Mouse (Mus musculus): ENCODE measurements at regions not wholly inside any gene's neighbourhood (a gene's known extent, or its start where the extent isn't known, plus 50 kb on each side); places are given as distances from the start of the nearest gene placed in this dataset.

DNA sequence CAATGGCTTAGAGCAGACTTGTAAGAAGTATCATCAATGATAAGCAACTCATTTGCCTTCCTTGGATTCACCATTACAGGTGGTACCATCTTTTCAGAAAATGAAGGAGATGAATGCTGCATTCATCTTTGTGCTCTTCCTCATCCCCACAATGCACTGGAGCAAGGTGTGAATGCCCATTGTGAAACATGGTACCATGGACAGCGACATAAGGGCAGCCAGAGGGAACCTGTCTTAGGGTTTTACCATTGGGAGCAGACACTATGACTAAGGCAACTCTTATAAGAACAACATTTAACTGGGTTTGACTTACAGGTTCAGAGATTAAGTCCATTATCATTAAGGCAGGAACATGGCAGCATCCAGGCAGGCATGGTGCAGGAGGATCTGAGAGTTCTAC is 60.1 kb upstream of the Kcnj6 start:
- in situ Hi-C loops (cut with MboI; ENCODE audit: low pct_unique_long_range_greater_than_20kb in 1 of 2, low sequenced_read_pairs in 2 of 2, unreplicated experiment in 1 of 2), result no loop called here

DNA sequence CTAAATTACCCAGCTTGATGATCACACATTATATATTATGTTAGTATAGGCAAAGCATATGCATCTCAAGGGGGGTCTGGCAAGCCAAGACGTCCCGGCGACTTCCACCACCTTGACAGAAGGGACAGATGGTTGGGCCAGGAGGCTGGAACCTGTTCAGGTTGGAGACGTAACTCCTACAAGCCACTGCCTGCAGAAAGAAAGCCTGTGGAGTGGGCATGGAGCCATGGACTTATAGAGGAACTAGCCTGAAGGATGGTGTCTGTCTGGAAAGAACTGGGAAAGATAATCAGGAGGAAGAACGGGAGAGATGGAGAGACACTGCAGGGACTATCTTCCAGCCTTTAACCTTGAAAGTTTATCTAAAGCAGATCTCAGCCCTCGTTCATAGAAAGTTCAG is 66.9 kb upstream of the Kcnj6 start:
- in situ Hi-C loops (cut with MboI; ENCODE audit: low pct_unique_long_range_greater_than_20kb in 1 of 2, low sequenced_read_pairs in 2 of 2, unreplicated experiment in 1 of 2), result no loop called here

DNA sequence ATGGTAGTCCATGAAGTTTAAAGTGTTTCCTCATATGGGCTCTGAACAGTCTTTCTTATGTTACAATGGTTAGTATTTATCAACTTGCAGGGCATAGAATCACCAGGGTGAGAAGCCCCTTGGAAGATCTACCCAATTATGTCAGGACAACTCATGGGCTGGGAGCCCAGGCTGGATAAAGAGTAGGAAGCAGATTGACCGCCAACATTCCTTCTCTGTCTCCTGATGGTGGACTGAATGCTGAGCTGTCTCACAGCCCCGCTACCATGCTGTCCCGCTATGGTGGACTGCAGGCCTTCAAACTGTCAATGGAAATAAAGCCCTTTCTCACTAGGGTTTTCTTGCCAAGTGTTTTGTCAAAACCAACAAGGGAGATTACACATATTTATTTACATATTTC is 69.2 kb upstream of the Kcnj6 start:
- in situ Hi-C loops (cut with MboI; ENCODE audit: low pct_unique_long_range_greater_than_20kb in 1 of 2, low sequenced_read_pairs in 2 of 2, unreplicated experiment in 1 of 2), result no loop called here

DNA sequence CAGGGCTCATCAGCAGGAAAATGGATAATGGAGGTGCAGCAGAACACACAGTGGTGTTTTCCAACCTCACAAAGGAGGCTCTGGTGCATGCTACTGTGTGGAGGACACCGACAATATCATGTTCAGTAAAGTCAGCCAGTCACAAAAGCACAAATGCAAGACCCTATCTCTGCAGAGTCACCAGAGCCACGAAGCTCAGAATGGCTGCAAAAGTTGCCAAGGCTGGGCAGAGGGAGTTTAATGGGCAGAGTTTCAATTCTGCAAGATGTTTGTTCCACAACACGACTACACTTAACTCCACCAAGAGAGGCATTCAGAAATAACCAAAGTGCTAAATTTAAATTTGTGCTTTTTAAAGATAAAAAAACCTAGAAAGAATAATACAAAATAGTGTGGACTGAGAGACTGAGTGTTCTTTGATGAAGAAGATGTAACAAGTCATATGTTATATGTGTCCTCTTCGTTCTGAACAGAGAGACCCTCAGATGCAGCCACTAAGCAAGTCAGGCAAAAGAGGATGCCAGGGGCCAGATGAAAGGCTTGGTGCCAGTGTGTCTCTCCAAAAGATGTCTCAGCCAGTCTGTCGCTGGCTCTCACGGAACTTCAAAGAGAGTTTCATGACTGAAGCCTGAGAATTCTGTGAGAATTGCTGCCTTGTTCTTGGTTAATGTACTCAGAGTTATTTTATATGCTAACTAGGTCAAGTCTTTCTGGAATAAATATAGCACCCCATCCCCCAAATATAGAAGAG is 95.1 kb upstream of the Kcnj6 start:
- in situ Hi-C loops (cut with MboI; ENCODE audit: low pct_unique_long_range_greater_than_20kb in 1 of 2, low sequenced_read_pairs in 2 of 2, unreplicated experiment in 1 of 2), result no loop called here

DNA sequence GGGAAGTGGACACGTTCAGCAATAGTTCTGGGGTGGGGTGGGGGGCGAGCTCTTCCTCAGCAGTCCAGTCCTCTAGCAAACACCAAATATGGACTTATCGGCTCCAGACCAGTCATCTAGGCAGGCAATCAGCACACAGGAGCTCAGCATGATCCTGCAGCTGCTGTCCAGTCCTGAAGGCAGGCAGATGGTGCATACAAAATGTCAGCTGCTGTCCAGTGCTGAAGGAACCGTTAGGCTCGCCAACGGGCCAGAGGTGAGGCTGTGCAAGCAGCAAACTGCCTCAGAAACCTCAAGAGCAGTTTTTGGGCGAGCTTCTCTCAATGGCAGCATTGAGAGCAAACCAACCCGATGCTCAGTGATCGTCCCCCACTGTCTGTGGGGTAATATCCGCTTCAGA is 96.3 kb upstream of the Kcnj6 start:
- in situ Hi-C loops (cut with MboI; ENCODE audit: low pct_unique_long_range_greater_than_20kb in 1 of 2, low sequenced_read_pairs in 2 of 2, unreplicated experiment in 1 of 2), result no loop called here

DNA sequence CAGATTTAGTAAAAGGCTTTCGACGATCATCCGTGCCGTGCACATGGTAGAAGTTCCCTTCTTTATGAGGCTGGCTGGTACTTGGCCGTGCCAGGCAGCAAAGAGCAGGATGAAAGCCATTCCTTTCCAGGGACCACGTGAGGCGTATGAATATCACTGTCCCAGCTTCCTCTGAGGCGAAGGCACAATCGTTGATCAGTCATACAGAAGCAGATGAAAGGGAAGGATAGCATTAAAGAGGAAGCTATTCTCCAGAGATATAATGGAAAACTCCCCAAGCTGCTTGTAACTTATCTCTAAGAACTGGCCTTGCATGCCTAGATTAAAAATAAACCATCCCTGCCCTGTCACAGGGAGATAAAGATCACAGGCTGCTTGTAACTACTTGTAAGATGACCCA is 103.5 kb upstream of the Kcnj6 start:
- in situ Hi-C loops (cut with MboI; ENCODE audit: low pct_unique_long_range_greater_than_20kb in 1 of 2, low sequenced_read_pairs in 2 of 2, unreplicated experiment in 1 of 2), result no loop called here

DNA sequence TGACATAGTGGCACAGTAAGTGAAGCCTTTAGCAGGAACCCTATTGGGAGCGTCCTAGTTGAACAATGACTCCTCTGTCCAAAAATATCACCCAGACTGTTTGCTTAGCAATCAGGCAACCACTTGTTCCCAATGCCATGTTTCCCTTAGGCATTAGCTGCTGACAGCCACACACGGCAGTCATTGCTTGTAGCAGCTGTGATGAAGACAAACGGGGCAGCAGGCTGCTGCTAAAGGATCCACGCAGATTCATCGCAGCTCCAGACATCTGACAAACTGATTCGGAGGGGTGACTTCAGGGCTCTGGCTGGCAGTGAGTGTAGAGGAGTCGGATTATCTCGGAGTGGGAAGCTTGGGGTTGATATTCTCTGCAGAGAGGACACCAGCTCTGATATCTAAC is 120.0 kb upstream of the Kcnj6 start:
- in situ Hi-C loops (cut with MboI; ENCODE audit: low pct_unique_long_range_greater_than_20kb in 1 of 2, low sequenced_read_pairs in 2 of 2, unreplicated experiment in 1 of 2), result no loop called here

DNA sequence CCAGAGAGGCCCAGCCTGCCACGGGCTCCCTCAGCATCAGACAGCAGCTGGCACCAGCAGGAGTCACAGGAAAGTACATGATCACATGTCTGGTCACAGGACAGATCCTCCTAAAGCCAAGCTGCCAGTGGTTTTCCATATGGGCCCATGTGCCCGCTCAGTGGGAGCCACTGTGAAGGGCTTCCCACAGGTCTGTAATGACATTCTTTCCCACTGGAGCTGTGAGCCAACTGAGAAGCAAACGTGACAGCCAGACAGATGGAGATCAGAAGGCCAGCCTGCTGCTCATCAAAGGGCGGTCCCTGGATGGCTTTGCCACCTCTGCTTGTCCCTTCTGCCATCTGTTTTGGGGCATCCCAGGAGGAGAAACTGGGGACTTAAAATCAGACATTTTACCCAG is 121.8 kb upstream of the Kcnj6 start:
- in situ Hi-C loops (cut with MboI; ENCODE audit: low pct_unique_long_range_greater_than_20kb in 1 of 2, low sequenced_read_pairs in 2 of 2, unreplicated experiment in 1 of 2), result no loop called here

DNA sequence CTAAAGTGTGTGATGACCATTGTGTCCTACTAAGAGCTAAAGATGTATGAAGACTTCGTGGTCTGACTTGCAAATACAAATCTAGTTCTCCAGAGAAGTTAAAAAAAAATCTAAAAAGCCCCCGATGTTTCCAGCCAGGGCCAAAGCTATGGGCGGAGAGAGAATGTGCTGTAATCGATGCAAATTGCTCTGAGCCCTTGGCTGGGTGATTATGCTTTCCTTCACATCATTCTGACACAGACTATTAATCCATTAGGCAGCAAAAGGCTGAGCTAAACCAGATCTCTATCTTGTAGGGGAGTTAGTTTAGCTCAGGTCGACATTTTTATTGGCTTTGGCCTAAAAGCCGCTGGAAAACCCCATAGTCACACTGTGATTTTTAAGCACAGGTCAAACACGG is 124.5 kb upstream of the Kcnj6 start:
- in situ Hi-C loops (cut with MboI; ENCODE audit: low pct_unique_long_range_greater_than_20kb in 1 of 2, low sequenced_read_pairs in 2 of 2, unreplicated experiment in 1 of 2), result loop anchor here in 1 of 2 experiments (10.0 kb wide), 1 partner anchor 223 kb away; no protein-coding TSS in a partner anchor

DNA sequence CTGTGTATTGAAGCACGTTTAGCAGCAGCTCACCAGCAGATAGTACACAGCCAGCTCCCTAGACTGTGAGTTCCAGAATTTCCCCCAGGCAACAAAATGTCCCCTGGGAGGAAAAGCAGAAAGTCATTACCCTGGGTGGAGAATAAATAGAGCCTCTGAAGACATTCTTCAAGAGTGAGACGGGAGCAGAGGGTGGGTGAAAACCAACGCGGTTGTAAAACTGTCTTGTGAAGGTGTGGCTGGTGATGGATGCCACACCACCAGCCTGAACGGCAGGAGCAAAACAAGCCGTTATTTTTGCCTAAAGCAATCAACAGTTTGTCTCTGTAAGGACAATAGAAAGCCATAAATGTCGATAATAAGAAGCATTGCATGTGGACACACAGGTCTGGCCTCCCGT is 129.7 kb upstream of the Kcnj15 start:
- in situ Hi-C loops (cut with MboI; ENCODE audit: low pct_unique_long_range_greater_than_20kb in 1 of 2, low sequenced_read_pairs in 2 of 2, unreplicated experiment in 1 of 2), result loop anchor here in 1 of 2 experiments (10.0 kb wide), 1 partner anchor 217 kb away; no protein-coding TSS in a partner anchor

DNA sequence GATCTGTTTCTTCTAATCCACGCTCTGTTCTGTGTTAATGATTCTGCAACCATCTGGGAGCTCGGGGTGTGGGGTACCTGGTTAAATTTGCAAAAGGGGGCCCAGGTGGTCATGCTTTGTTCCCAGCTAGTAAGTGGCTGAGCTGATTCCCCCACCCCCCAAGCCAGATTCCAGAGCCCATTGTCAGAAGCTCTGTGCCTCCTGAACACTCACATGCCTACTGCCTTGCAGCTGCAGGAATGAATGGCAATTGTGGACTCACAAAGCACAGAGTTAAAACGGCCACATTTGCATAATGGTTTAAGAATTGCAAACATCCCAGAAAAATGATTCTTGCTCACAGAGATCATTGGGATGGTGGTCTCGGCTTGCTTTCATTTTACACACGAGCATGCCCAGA is 125.5 kb upstream of the Kcnj15 start:
- in situ Hi-C loops (cut with MboI; ENCODE audit: low pct_unique_long_range_greater_than_20kb in 1 of 2, low sequenced_read_pairs in 2 of 2, unreplicated experiment in 1 of 2), result no loop called here

DNA sequence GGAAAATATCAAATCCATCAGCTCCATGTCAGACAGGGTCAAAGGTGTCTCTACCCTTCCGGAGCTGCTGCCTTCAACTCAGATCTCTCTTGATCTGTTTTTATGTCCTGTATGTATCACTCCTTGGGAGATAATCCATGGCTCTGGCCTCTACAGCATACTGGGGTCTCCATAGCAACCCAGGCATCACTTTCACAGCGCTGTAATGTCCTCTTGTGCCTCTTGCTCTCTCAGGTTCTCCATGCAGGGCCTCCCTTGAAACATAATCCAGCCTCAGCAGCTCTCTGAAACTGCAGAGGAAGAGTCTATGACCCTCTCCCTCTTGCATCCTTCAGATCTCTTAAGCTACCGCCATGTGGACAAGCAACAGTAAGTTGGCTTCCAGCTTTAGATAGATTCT is 118.5 kb upstream of the Kcnj15 start:
- in situ Hi-C loops (cut with MboI; ENCODE audit: low pct_unique_long_range_greater_than_20kb in 1 of 2, low sequenced_read_pairs in 2 of 2, unreplicated experiment in 1 of 2), result no loop called here

DNA sequence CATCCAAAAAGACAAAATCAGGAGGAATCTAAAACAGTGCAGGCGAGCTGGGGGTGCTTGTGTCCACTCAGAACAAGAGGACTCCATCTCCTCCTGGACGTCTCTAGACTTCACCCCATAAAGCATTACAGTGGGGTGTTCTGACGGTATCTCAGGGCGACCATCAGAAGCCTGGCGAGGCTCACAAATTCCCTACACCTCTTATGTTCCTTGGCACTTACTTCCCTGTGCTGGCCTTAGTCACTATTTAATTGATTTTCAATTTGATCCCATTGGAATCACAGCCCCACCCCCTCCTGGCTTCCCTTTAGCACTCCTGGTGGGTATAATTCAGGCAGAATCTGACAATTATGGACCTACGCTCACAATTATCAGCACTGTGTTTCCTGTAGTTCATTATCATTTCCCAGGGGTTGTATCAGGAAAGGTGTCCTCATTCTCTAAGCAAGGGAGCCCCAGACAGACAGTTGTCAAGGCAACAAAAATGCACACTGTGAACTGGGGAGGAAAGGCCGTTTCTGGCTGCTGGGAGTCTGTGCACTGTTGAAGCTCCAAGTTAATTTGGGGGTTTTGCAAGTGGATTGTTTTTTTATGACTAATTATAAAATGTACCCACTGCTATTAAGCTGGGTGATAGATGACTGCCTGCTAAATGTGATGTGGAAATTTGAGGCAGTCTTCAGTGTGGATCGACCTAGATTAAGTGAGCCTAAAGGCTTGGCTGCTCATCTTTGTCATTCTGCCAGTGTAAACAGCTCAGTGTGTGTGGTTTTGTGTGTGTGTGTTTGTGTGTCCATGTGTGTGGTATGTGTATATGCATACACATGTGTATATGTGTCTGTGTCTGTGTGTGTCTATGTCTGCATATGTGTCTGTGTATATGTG is 115.6 kb upstream of the Kcnj15 start:
- in situ Hi-C loops (cut with MboI; ENCODE audit: low pct_unique_long_range_greater_than_20kb in 1 of 2, low sequenced_read_pairs in 2 of 2, unreplicated experiment in 1 of 2), result no loop called here

DNA sequence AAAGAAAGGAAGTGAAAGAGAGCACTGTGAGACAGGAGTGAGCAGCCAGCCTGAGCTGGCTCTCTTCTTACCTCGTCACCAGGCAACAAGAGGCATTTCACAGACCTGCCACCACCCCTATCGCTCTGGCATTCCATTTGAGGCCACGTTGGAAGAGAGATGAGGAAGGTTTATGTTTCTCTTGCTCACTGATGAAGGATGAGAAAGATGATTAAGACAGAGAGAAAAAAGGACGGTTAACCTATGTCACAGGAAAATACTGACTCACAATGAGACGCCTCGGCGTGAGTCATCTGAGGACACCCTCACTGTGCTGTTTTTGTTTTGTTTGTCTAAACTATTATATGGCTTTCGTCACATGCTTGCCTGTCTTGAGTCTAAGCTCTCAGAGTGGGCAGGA is 106.9 kb upstream of the Kcnj15 start:
- in situ Hi-C loops (cut with MboI; ENCODE audit: low pct_unique_long_range_greater_than_20kb in 1 of 2, low sequenced_read_pairs in 2 of 2, unreplicated experiment in 1 of 2), result no loop called here

DNA sequence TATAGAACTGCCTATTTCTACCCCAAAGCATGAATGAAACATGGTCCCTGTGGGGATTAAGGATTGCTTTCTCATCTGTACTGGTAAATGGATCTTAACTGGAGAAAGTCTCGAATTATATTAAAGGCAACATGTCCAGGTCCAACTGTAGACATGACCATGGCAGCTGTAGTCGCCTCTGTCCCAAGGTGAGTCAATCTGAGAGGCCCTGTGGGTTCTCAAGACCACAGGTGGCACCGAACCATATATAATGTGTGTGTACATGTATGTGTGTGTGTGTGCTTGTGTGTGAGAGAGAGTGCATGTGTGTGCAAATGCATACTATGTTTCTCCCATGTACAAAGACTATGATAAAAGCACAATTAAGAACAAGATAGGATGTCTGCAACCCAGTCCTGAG is 105.9 kb upstream of the Kcnj15 start:
- in situ Hi-C loops (cut with MboI; ENCODE audit: low pct_unique_long_range_greater_than_20kb in 1 of 2, low sequenced_read_pairs in 2 of 2, unreplicated experiment in 1 of 2), result no loop called here

DNA sequence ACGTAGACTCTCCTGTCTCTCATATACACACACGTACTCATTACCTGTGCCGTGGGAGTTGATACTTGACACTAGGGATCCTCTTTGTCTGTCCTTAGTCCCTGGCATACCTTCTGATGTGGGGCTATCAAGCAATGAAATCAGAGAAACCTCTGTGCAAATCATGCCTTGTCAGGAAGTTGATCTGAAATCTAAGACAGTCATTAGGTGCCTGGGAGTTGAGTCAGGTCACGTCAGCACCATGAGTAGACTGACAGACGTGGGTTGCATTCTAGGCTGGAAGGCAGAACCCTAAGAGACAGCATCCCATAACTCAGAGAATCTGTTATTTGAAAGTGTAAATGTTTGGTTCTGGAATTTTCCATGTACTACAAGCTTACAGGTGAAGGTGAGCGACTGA is 105.4 kb upstream of the Kcnj15 start:
- in situ Hi-C loops (cut with MboI; ENCODE audit: low pct_unique_long_range_greater_than_20kb in 1 of 2, low sequenced_read_pairs in 2 of 2, unreplicated experiment in 1 of 2), result no loop called here

DNA sequence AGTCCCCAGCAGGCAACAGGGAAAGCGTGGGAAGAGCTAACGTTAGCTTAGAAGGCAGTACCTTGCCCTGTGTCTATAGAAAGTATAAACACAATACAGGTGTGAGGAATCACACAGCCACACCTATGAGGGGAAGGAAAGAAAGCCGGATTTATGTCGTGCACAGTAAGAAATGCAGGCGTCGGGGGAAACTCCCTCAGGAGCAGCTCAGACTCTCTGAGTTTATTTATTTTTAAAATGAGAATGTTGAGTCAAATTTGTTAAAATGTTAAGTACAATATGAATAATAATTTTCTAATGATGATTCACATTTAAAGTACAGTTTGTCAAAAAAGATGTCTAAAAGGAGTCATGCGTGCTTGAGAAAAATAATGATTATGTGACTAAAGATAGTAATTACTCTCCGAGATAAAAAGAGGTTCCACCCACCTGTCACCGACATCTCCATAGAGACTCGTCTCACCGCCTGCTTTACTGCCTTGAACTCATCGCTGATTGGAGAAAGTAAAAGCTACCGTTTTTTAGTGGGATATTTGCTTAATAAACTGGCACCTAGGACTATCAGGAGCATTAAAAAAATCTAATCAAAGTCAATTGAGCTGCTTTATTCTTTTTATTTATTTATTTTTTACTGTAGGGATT is 104.5 kb upstream of the Kcnj15 start:
- in situ Hi-C loops (cut with MboI; ENCODE audit: low pct_unique_long_range_greater_than_20kb in 1 of 2, low sequenced_read_pairs in 2 of 2, unreplicated experiment in 1 of 2), result no loop called here

DNA sequence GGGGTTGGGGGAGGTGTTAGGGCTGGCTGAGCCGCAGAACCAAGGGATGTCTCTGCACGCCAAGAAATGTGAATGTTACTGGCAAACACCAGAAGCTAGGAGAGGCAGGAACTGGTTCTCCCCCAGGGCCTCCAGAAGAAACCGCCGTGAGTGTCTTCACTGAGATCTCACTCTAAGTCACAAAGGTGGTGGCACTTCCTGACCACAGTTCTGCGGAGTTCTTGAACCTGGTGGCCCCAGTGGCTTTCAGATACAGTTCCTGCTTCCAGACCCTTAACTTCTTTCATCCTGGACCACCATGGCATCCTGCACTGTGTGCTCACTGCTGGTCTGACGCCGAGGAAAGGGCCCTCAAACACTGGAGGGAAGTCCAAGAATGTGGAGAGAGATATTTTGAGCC is 89.0 kb upstream of the Kcnj15 start:
- in situ Hi-C loops (cut with MboI; ENCODE audit: low pct_unique_long_range_greater_than_20kb in 1 of 2, low sequenced_read_pairs in 2 of 2, unreplicated experiment in 1 of 2), result no loop called here

DNA sequence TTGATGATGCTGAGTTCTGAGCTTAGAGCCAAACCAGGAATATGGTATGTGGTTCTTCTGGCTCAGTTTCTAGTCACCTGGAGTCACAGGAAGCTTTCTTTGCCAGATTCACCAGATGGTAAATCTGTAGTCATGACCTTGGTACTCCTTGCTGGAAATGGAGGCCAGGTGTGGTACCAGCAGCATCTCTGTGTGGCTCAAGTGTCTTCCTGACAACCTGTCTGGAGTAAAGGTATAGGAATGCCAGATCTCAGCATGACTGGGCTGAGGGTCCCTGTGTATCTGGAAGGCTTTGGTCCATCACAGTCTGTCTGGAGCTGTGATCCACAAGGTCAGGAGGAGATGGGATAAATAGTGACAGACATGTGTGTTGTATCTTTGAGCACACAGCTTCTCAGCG is 88.0 kb upstream of the Kcnj15 start:
- in situ Hi-C loops (cut with MboI; ENCODE audit: low pct_unique_long_range_greater_than_20kb in 1 of 2, low sequenced_read_pairs in 2 of 2, unreplicated experiment in 1 of 2), result no loop called here

Measured in mouse embryonic stem cell (cell line).